Mouse (Mus musculus) limb, embryonic 14.5 days (tissue): ENCODE data around the gene Dnaaf3. TPM values are rescaled to one million over a fixed set of nuclear protein-coding genes. Genes with fewer than 3 reads are reported as not detected.

Experiments
- ATAC-seq: fragments of 200-750 bp; cut with Nextera tagmentation; 2 replicates; pipeline ENCODE4 v1.8.0; 2017; ENCODE audit warnings: low read depth, moderate number of reproducible peaks, moderate TSS enrichment; ENCODE audit not compliant: low FRiP score
- DNase-seq: peaks from one replicate; pipeline ENCODE4 v3.0.0-alpha.2; 2015; ENCODE audit warnings: low spot score
- H3K27ac ChIP-seq: fragments of 300-500 bp; sonication (generic); replicated peaks from 2 replicates; pipeline ENCODE4 v1.5.1; 2014; ENCODE audit warnings: low read depth, mild to moderate bottlenecking, low read length, moderate library complexity, mixed read lengths
- H3K27me3 ChIP-seq: fragments of 300-500 bp; sonication (generic); 2 replicates; pipeline ENCODE4 v1.6.1; 2014; ENCODE audit warnings: low read length, mixed read lengths; ENCODE audit not compliant: control insufficient read depth, insufficient read depth
- H3K36me3 ChIP-seq: fragments of 300-500 bp; sonication (generic); 2 replicates; pipeline ENCODE4 v1.6.1; 2014; ENCODE audit warnings: mild to moderate bottlenecking, low read length, moderate library complexity, mixed read lengths; ENCODE audit not compliant: control insufficient read depth, insufficient read depth
- H3K4me1 ChIP-seq: fragments of 300-500 bp; sonication (generic); 2 replicates; pipeline ENCODE4 v1.6.1; 2014; ENCODE audit warnings: antibody characterized with exemption, low read length, mixed read lengths; ENCODE audit not compliant: control insufficient read depth, insufficient read depth
- H3K4me2 ChIP-seq: fragments of 300-500 bp; sonication (generic); replicated peaks from 2 replicates; pipeline ENCODE4 v1.6.1; 2014; ENCODE audit warnings: low read depth, mild to moderate bottlenecking, low read length, moderate library complexity; ENCODE audit not compliant: severe bottlenecking
- H3K4me3 ChIP-seq: fragments of 300-500 bp; sonication (generic); replicated peaks from 2 replicates; pipeline ENCODE4 v1.5.1; 2014; ENCODE audit warnings: low read length
- H3K9ac ChIP-seq: fragments of 300-500 bp; sonication (generic); 2 replicates; pipeline ENCODE4 v1.6.1; 2014; ENCODE audit warnings: mild to moderate bottlenecking, low read depth, low read length, moderate library complexity; ENCODE audit not compliant: severe bottlenecking
- H3K9me3 ChIP-seq: fragments of 300-500 bp; sonication (generic); 2 replicates; pipeline ENCODE4 v1.6.1; 2016; ENCODE audit warnings: low read length; ENCODE audit not compliant: control insufficient read depth
- POLR2A ChIP-seq: fragments of 200-500 bp; IDR thresholded peaks from 2 replicates; pipeline ENCODE4 v1.8.0; 2012; ENCODE audit warnings: inconsistent platforms, mild to moderate bottlenecking, moderate library complexity, borderline replicate concordance; ENCODE audit not compliant: insufficient read depth, insufficient read length; ENCODE audit errors: extremely low read depth
- WGBS: fragments of 180-500 bp; shearing (Covaris S2); extraction: QIAGEN DNeasy Blood & Tissue Kit; methylation state at CpG from one replicate; pipeline ENCODE4 v1.1.7; 2014; 5-methylcytosine and 5-hydroxymethylcytosine counted together
- polyA plus RNA-seq, 2 experiments: library from polyadenylated mRNA; depleted of rRNA in 1 of 2; stranded (reverse) in 1 of 2; unstranded in 1 of 2; fragments of >200 nt; fragmentation: Nextera tagmentation in 1 of 2; extraction: Ambion mirVana in 1 of 2; gene quantifications; 2 replicates each; pipeline versions ENCODE4 v1.2.1 to v1.2.3; 2012 to 2014

The Dnaaf3 gene
- polyA plus RNA-seq, 2 experiments, result 0.61 to 8.3 TPM

GRCm38 (mm10) chr7:4507220-4507619, 25.0 kb downstream of the Dnaaf3 start:
- DNase-seq (no peak), ATAC-seq (no peak)
- Histone ChIP-seq H3K4me2 (no peak overlapping the region), H3K27ac (no peak overlapping the region), H3K36me3 (no peaks in the 10 kb centered on the region), H3K9ac (no peak overlapping the region), H3K27me3 (no peaks in the 10 kb centered on the region), H3K9me3 (no peaks in the 10 kb centered on the region), H3K4me1 (peaks cover 2% of the 10 kb centered on the region; the same call in 1 of the 2 replicates), H3K4me3 (no peak overlapping the region)
- WGBS, result 23% methylated on average over 4 of the region's 4 CpGs
- TF ChIP-seq POLR2A, result no peak

GRCm38 (mm10) chr7:4504646-4505435, 27.4 kb downstream of the Dnaaf3 start:
- Histone ChIP-seq H3K9me3 (no peaks in the 10 kb centered on the region), H3K27ac (no peak overlapping the region), H3K27me3 (no peaks in the 10 kb centered on the region), H3K4me1 (peaks cover 10% of the 10 kb centered on the region), H3K4me2 (no peak overlapping the region), H3K9ac (no peak overlapping the region), H3K4me3 (no peak overlapping the region), H3K36me3 (no peaks in the 10 kb centered on the region)
- ATAC-seq, result no peak
- TF ChIP-seq POLR2A, result no peak
- WGBS, result 58% methylated on average over 11 of the region's 11 CpGs
- DNase-seq, result no peak

GRCm38 (mm10) chr7:4503858-4504257, 28.4 kb downstream of the Dnaaf3 start:
- Histone ChIP-seq H3K4me3 (no peak overlapping the region), H3K36me3 (no peaks in the 10 kb centered on the region), H3K9ac (no peak overlapping the region), H3K4me1 (peaks cover 17% of the 10 kb centered on the region), H3K27ac (no peak overlapping the region), H3K9me3 (no peaks in the 10 kb centered on the region), H3K27me3 (no peaks in the 10 kb centered on the region), H3K4me2 (no peak overlapping the region)
- DNase-seq, result no peak
- WGBS, result 75% methylated on average over 5 of the region's 5 CpGs
- no peak for TF ChIP-seq POLR2A
- ATAC-seq, result no peak

- ATAC-seq, result no peak
- peaks cover 24% of the 10 kb centered on the region for H3K4me1 ChIP-seq
- H3K27ac ChIP-seq, result no peak overlapping the region
- H3K9ac ChIP-seq, result no peak overlapping the region
- no peak overlapping the region for H3K4me3 ChIP-seq
- DNase-seq, result no peak
- no peaks in the 10 kb centered on the region for H3K36me3 ChIP-seq
- H3K4me2 ChIP-seq, result no peak overlapping the region
- TF ChIP-seq POLR2A, result no peak
- no peaks in the 10 kb centered on the region for H3K27me3 ChIP-seq
- no peaks in the 10 kb centered on the region for H3K9me3 ChIP-seq
- 85% methylated on average over 4 of the region's 4 CpGs for WGBS
Observed at GRCm38 (mm10) chr7:4503100-4503499, 29.2 kb downstream of the Dnaaf3 start.

DNA sequence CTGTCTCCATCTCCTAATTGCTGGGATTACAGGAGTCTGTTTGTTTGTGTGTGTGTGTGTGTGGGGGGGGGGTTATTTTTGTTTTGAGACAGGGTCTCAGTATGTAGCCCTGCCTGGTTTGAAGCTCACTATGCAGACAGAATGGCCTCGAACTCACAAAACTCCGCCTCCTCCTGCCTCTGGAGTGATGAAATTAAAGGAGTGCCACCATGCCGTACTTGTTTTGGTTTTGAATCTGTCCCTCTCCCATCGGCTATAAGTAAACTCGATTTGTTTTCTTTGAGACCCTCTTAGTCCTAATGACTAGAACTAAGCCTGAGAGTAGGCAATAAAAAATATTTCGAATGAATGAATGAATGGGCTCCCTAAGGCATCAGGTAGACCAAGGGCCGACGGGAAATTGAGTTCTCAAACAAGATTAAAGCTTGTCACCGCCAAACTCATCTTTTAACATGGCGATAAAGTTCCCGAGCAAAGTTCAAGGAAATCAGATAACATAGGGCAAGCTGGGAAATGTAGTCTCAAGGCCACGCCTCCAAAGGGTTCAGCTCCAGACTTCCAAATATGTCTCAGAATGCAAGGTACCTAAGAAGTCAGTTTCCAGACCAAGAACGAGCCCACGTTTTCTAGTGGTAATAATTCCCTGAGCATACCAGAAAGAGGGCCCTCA, 29.7 kb downstream of the Dnaaf3 start:
- ATAC-seq (0 out of 2 replicates have a peak, but pooled peaks have one; percentile 15), DNase-seq (peak; percentile 78)
- Histone ChIP-seq H3K36me3 (no peaks in the 10 kb centered on the region), H3K27me3 (no peaks in the 10 kb centered on the region), H3K4me2 (peak overlapping the region; percentile 73), H3K9me3 (no peaks in the 10 kb centered on the region), H3K4me1 (peaks cover 29% of the 10 kb centered on the region), H3K4me3 (peak overlapping the region; percentile 78), H3K9ac (no peak overlapping the region), H3K27ac (no peak overlapping the region; the same call in 1 of the 2 replicates)
- TF ChIP-seq POLR2A, result no peak
- WGBS, result 11% methylated on average over 14 of the region's 14 CpGs
